Mouse (Mus musculus) bone marrow macrophage, adult 2 months (primary cell): ENCODE data around the gene Mad1l1.

ENCODE experiments used
- CTCF ChIP-seq: IDR thresholded peaks from 2 replicates; pipeline ENCODE4 v1.5.1; 2012; ENCODE audit warnings: low read depth, mild to moderate bottlenecking, low read length, moderate library complexity
- POLR2A ChIP-seq: IDR thresholded peaks from 2 replicates; pipeline ENCODE4 v1.6.1; 2012; ENCODE audit warnings: mild to moderate bottlenecking, low read depth, low read length, borderline replicate concordance

GRCm38 (mm10) chr5:140258035-140258434, 63.3 kb downstream of the Mad1l1 start:
- no peak for TF ChIP-seq CTCF
- no peak for TF ChIP-seq POLR2A
